Mouse (Mus musculus) bone marrow macrophage, adult 2 months (primary cell): ENCODE results near the gene Apod.

Experiments used
- CTCF ChIP-seq: IDR thresholded peaks from 2 replicates; pipeline ENCODE4 v1.5.1; 2012; ENCODE audit warnings: low read depth, mild to moderate bottlenecking, low read length, moderate library complexity
- POLR2A ChIP-seq: IDR thresholded peaks from 2 replicates; pipeline ENCODE4 v1.6.1; 2012; ENCODE audit warnings: mild to moderate bottlenecking, low read depth, low read length, borderline replicate concordance

- TF ChIP-seq CTCF (no peak), POLR2A (no peak)
These were observed 3.8 kb upstream of the Apod start for GRCm38 (mm10) chr16:31318418-31318817.
